Mouse (Mus musculus) heart, postnatal 0 days (tissue): ENCODE measurements around the gene Calm5.

ENCODE experiments used
- CTCF ChIP-seq: IDR thresholded peaks from 2 replicates; pipeline ENCODE4 v1.5.1; 2016; ENCODE audit warnings: antibody characterized with exemption, control low read depth, low read depth
- EP300 ChIP-seq: IDR thresholded peaks from 2 replicates; pipeline ENCODE4 v1.6.1; 2016; ENCODE audit warnings: antibody characterized with exemption, low read depth

DNA sequence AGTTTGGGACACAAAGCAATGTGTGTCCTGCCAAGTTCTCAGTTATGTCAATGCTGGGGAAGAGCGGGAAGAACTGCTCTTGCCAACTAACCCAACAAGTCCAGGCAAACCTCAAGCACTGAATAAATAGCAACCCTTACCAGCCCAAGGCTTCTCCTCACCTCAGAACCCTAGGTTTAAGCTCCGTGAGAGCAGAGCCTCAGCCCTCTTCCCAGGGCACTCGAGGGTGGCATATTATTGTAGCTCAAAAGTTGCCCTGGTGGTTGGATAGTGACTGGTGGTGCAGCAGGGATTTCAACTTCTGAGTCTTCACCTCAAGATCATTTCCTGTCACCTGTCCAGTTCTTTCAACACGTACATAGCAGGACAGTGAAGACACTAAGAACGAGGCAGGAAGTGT, 22.4 kb upstream of the Calm5 start:
- TF ChIP-seq EP300 (no peak), CTCF (no peak)
